Mouse (Mus musculus): ENCODE measurements at regions not wholly inside any gene's neighbourhood (a gene's known extent, or its start where the extent isn't known, plus 50 kb on each side); places are given as distances from the start of the nearest gene placed in this dataset.
A peak's percentile ranks its signal among the peaks of the same experiment; 100 is the strongest.

GRCm38 (mm10) chr4:55937833-55938232 is 405.6 kb upstream of the Klf4 start:
- Histone ChIP-seq H3K4me3 (replicated peaks) (no peak overlapping the region), H3K36me3 (no peaks in the 10 kb centered on the region), H3K27me3 (no peaks in the 10 kb centered on the region), H3K27ac (no peak overlapping the region), H3K4me1 (replicated peaks) (no peaks in the 10 kb centered on the region), H3K9me3 (no peaks in the 10 kb centered on the region), H3K4me2 (replicated peaks) (no peak overlapping the region), H3K9ac (replicated peaks) (no peak overlapping the region)
- WGBS, result 87% methylated on average over 1 of the region's 1 CpGs
- ATAC-seq, result no peak

GRCm38 (mm10) chr4:55929141-55929782 is 397.0 kb upstream of the Klf4 start:
- H3K9ac ChIP-seq (replicated peaks), result no peak overlapping the region
- ATAC-seq, result peak; percentile 93
- 0 out of 2 replicates have a peak overlapping the region, but pooled peaks have one; percentile 21 for H3K27ac ChIP-seq
- peak overlapping the region; percentile 48 for H3K4me2 ChIP-seq (replicated peaks)
- H3K27me3 ChIP-seq, result 0 out of 2 replicates have a peak, but pooled peaks cover 4% of the 10 kb centered on the region
- WGBS, result 31% methylated on average over 11 of the region's 11 CpGs
- peaks cover 18% of the 10 kb centered on the region for H3K4me1 ChIP-seq (replicated peaks)
- no peaks in the 10 kb centered on the region for H3K9me3 ChIP-seq
- H3K4me3 ChIP-seq (replicated peaks), result peak overlapping the region; percentile 13; the same call in 1 of the 2 replicates
- no peaks in the 10 kb centered on the region for H3K36me3 ChIP-seq

GRCm38 (mm10) chr4:55928670-55929069 is 396.4 kb upstream of the Klf4 start:
- no peak overlapping the region for H3K9ac ChIP-seq (replicated peaks)
- H3K4me3 ChIP-seq (replicated peaks), result 0 out of 2 replicates have a peak overlapping the region, but pooled peaks have one; percentile 13
- H3K4me2 ChIP-seq (replicated peaks), result peak overlapping the region; percentile 48
- peak; percentile 44 for ATAC-seq
- WGBS, result 46% methylated on average over 11 of the region's 11 CpGs
- peaks cover 18% of the 10 kb centered on the region for H3K4me1 ChIP-seq (replicated peaks)
- no peaks in the 10 kb centered on the region for H3K36me3 ChIP-seq
- H3K27ac ChIP-seq, result 0 out of 2 replicates have a peak overlapping the region, but pooled peaks have one; percentile 21
- 0 out of 2 replicates have a peak, but pooled peaks cover 4% of the 10 kb centered on the region for H3K27me3 ChIP-seq
- H3K9me3 ChIP-seq, result no peaks in the 10 kb centered on the region

- WGBS, result 74% methylated on average over 6 of the region's 6 CpGs
- no peak overlapping the region for H3K4me2 ChIP-seq (replicated peaks)
- no peaks in the 10 kb centered on the region for H3K36me3 ChIP-seq
- 0 out of 2 replicates have a peak, but pooled peaks cover 4% of the 10 kb centered on the region for H3K27me3 ChIP-seq
- no peak for ATAC-seq
- H3K4me3 ChIP-seq (replicated peaks), result no peak overlapping the region
- peaks cover 18% of the 10 kb centered on the region for H3K4me1 ChIP-seq (replicated peaks)
- no peak overlapping the region for H3K9ac ChIP-seq (replicated peaks)
- no peak overlapping the region for H3K27ac ChIP-seq
- H3K9me3 ChIP-seq, result no peaks in the 10 kb centered on the region
Observed at GRCm38 (mm10) chr4:55928196-55928595, 395.9 kb upstream of the Klf4 start.

- no peak overlapping the region for H3K4me2 ChIP-seq (replicated peaks)
- no peak overlapping the region for H3K27ac ChIP-seq
- H3K9ac ChIP-seq (replicated peaks), result no peak overlapping the region
- WGBS, result 92% methylated on average over 4 of the region's 4 CpGs
- H3K36me3 ChIP-seq, result no peaks in the 10 kb centered on the region
- 0 out of 2 replicates have a peak, but pooled peaks cover 4% of the 10 kb centered on the region for H3K27me3 ChIP-seq
- H3K4me1 ChIP-seq (replicated peaks), result peaks cover 18% of the 10 kb centered on the region
- no peaks in the 10 kb centered on the region for H3K9me3 ChIP-seq
- no peak for ATAC-seq
- H3K4me3 ChIP-seq (replicated peaks), result no peak overlapping the region
Observed at GRCm38 (mm10) chr4:55927391-55927790, 395.1 kb upstream of the Klf4 start.

- Histone ChIP-seq H3K36me3 (no peaks in the 10 kb centered on the region), H3K27ac (no peak overlapping the region), H3K4me3 (replicated peaks) (no peak overlapping the region), H3K9ac (replicated peaks) (no peak overlapping the region), H3K9me3 (no peaks in the 10 kb centered on the region), H3K4me2 (replicated peaks) (no peak overlapping the region), H3K4me1 (replicated peaks) (peaks cover 18% of the 10 kb centered on the region), H3K27me3 (0 out of 2 replicates have a peak, but pooled peaks cover 4% of the 10 kb centered on the region)
- 83% methylated on average over 3 of the region's 3 CpGs for WGBS
- no peak for ATAC-seq
Observed at GRCm38 (mm10) chr4:55924974-55925373, 392.7 kb upstream of the Klf4 start.

- H3K4me1 ChIP-seq (replicated peaks), result no peaks in the 10 kb centered on the region
- H3K27me3 ChIP-seq, result 0 out of 2 replicates have a peak, but pooled peaks cover 3% of the 10 kb centered on the region
- no peak for ATAC-seq
- H3K27ac ChIP-seq, result no peak overlapping the region
- H3K9ac ChIP-seq (replicated peaks), result no peak overlapping the region
- WGBS, result 85% methylated on average over 4 of the region's 4 CpGs
- no peak overlapping the region for H3K4me3 ChIP-seq (replicated peaks)
- H3K9me3 ChIP-seq, result no peaks in the 10 kb centered on the region
- no peak overlapping the region for H3K4me2 ChIP-seq (replicated peaks)
- H3K36me3 ChIP-seq, result no peaks in the 10 kb centered on the region
Observed at GRCm38 (mm10) chr4:55921217-55921616, 389.0 kb upstream of the Klf4 start.

- no peak overlapping the region for H3K4me3 ChIP-seq (replicated peaks)
- no peak overlapping the region for H3K9ac ChIP-seq (replicated peaks)
- no peaks in the 10 kb centered on the region for H3K4me1 ChIP-seq (replicated peaks)
- no peaks in the 10 kb centered on the region for H3K27me3 ChIP-seq
- no peak overlapping the region for H3K4me2 ChIP-seq (replicated peaks)
- 80% methylated on average over 12 of the region's 12 CpGs for WGBS
- H3K9me3 ChIP-seq, result no peaks in the 10 kb centered on the region
- ATAC-seq, result no peak
- H3K36me3 ChIP-seq, result no peaks in the 10 kb centered on the region
- H3K27ac ChIP-seq, result no peak overlapping the region
Observed at GRCm38 (mm10) chr4:55894116-55894885, 362.0 kb upstream of the Klf4 start.

GRCm38 (mm10) chr4:55891656-55892055 is 359.4 kb upstream of the Klf4 start:
- H3K27me3 ChIP-seq, result no peaks in the 10 kb centered on the region
- no peaks in the 10 kb centered on the region for H3K9me3 ChIP-seq
- H3K9ac ChIP-seq (replicated peaks), result no peak overlapping the region
- no peak overlapping the region for H3K4me3 ChIP-seq (replicated peaks)
- H3K4me1 ChIP-seq (replicated peaks), result no peaks in the 10 kb centered on the region
- H3K4me2 ChIP-seq (replicated peaks), result no peak overlapping the region
- no peak overlapping the region for H3K27ac ChIP-seq
- 89% methylated on average over 10 of the region's 10 CpGs for WGBS
- H3K36me3 ChIP-seq, result no peaks in the 10 kb centered on the region
- ATAC-seq, result no peak

GRCm38 (mm10) chr4:55887581-55887980 is 355.3 kb upstream of the Klf4 start:
- no peak overlapping the region for H3K9ac ChIP-seq (replicated peaks)
- no peak overlapping the region for H3K27ac ChIP-seq
- H3K4me3 ChIP-seq (replicated peaks), result no peak overlapping the region
- no peaks in the 10 kb centered on the region for H3K4me1 ChIP-seq (replicated peaks)
- H3K9me3 ChIP-seq, result no peaks in the 10 kb centered on the region
- no peaks in the 10 kb centered on the region for H3K27me3 ChIP-seq
- H3K4me2 ChIP-seq (replicated peaks), result no peak overlapping the region
- no peak for ATAC-seq
- H3K36me3 ChIP-seq, result no peaks in the 10 kb centered on the region
- 87% methylated on average over 6 of the region's 6 CpGs for WGBS

GRCm38 (mm10) chr4:55882541-55882940 is 350.3 kb upstream of the Klf4 start:
- no peak for ATAC-seq
- H3K4me1 ChIP-seq (replicated peaks), result no peaks in the 10 kb centered on the region
- H3K27ac ChIP-seq, result no peak overlapping the region
- no peaks in the 10 kb centered on the region for H3K27me3 ChIP-seq
- WGBS, result 82% methylated on average over 2 of the region's 2 CpGs
- H3K4me3 ChIP-seq (replicated peaks), result no peak overlapping the region
- H3K9me3 ChIP-seq, result no peaks in the 10 kb centered on the region
- H3K9ac ChIP-seq (replicated peaks), result no peak overlapping the region
- no peaks in the 10 kb centered on the region for H3K36me3 ChIP-seq
- H3K4me2 ChIP-seq (replicated peaks), result no peak overlapping the region

GRCm38 (mm10) chr4:55875304-55875703 is 343.0 kb upstream of the Klf4 start:
- H3K9ac ChIP-seq (replicated peaks), result no peak overlapping the region
- WGBS, result 91% methylated on average over 12 of the region's 12 CpGs
- H3K36me3 ChIP-seq, result no peaks in the 10 kb centered on the region
- no peak overlapping the region for H3K4me2 ChIP-seq (replicated peaks)
- H3K27me3 ChIP-seq, result no peaks in the 10 kb centered on the region
- H3K27ac ChIP-seq, result no peak overlapping the region
- no peak for ATAC-seq
- H3K4me3 ChIP-seq (replicated peaks), result no peak overlapping the region
- H3K4me1 ChIP-seq (replicated peaks), result no peaks in the 10 kb centered on the region
- no peaks in the 10 kb centered on the region for H3K9me3 ChIP-seq

Measured in midbrain, embryonic 13.5 days (tissue).